Mouse (Mus musculus): ENCODE measurements at regions not wholly inside any gene's neighbourhood (a gene's known extent, or its start where the extent isn't known, plus 50 kb on each side); places are given as distances from the start of the nearest gene placed in this dataset.

GRCm38 (mm10) chr12:31184217-31184975, 56.2 kb upstream of the Gm6993 start:
- no peak overlapping the region for H3K9ac ChIP-seq
- no peaks in the 10 kb centered on the region for H3K27me3 ChIP-seq
- no peaks in the 10 kb centered on the region for H3K36me3 ChIP-seq (ENCODE audit: poor library complexity, severe bottlenecking)
- H3K4me1 ChIP-seq, result peaks cover 17% of the 10 kb centered on the region; the same call in 1 of the 2 replicates
- no peak overlapping the region for H3K27ac ChIP-seq
- no peaks in the 10 kb centered on the region for H3K9me3 ChIP-seq (replicated peaks)
- H3K4me2 ChIP-seq, result no peak overlapping the region
- no peak overlapping the region for H3K4me3 ChIP-seq
- ATAC-seq, result no peak
- WGBS, result 57% methylated on average over 11 of the region's 11 CpGs

GRCm38 (mm10) chr12:31185177-31185932, 55.2 kb upstream of the Gm6993 start:
- no peak for ATAC-seq
- Histone ChIP-seq H3K4me3 (no peak overlapping the region), H3K4me1 (peaks cover 17% of the 10 kb centered on the region; the same call in 1 of the 2 replicates), H3K4me2 (no peak overlapping the region), H3K27ac (peak overlapping the region; percentile 31; the same call in 1 of the 2 replicates), H3K9ac (no peak overlapping the region), H3K9me3 (replicated peaks) (no peaks in the 10 kb centered on the region), H3K36me3 (ENCODE audit: poor library complexity, severe bottlenecking) (no peaks in the 10 kb centered on the region), H3K27me3 (no peaks in the 10 kb centered on the region)
- WGBS, result 80% methylated on average over 9 of the region's 9 CpGs

DNA sequence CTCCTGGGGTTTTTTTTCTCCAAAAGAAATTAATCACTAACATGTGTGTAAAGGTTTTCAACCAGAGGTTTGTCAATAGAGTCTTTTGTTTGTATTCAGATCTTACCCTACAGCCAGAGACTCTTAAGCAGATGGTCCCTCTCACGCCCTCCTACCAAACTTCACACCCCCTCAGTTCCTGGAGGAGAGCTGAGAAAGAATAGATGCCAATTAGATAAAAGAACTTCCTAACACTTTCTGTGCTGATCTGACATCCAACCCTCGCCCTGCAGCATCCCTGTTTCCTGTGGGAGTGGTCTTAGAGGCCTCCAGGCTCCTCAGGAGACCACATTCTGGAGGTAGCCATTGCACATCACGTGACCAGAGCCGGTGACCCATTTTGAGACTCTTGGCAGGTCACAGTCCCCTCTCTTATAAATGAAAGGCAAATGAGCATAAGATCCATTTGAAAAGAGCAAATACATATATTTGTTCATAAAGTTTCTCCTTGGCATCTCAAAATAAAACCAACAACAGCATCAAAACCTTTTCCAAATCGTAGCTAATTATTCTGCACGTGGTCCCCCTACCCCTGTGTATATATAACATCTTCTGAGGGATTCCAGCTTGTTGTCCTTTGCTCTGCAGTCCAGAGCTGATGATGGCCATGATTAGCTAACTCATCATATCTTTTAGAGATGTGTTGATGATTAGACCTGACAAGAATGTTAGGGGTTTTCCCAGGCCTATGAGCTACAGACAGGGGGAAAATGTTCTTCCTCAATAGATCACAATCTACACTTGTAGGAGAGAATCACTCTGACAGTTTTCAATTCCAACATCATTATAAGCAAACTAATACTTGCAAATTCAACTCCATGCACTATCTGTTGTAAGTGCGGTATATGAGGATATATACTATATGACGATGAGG, 54.4 kb upstream of the Gm6993 start:
- ATAC-seq, result no peak
- 74% methylated on average over 8 of the region's 8 CpGs for WGBS
- H3K4me1 ChIP-seq, result peaks cover 18% of the 10 kb centered on the region

GRCm38 (mm10) chr12:31188011-31188576, 52.5 kb upstream of the Gm6993 start:
- 91% methylated on average over 2 of the region's 2 CpGs for WGBS
- H3K4me3 ChIP-seq, result no peak overlapping the region
- ATAC-seq, result no peak
- H3K27me3 ChIP-seq, result no peaks in the 10 kb centered on the region
- no peak overlapping the region for H3K27ac ChIP-seq
- H3K9me3 ChIP-seq (replicated peaks), result no peaks in the 10 kb centered on the region
- H3K4me1 ChIP-seq, result peaks cover 24% of the 10 kb centered on the region
- no peak overlapping the region for H3K4me2 ChIP-seq
- H3K9ac ChIP-seq, result no peak overlapping the region
- no peaks in the 10 kb centered on the region for H3K36me3 ChIP-seq (ENCODE audit: poor library complexity, severe bottlenecking)

More for the DNA sequence above, 54.4 kb upstream of the Gm6993 start:
- peak overlapping the region; percentile 48 for H3K27ac ChIP-seq
- H3K36me3 ChIP-seq (ENCODE audit: poor library complexity, severe bottlenecking), result no peaks in the 10 kb centered on the region
- no peaks in the 10 kb centered on the region for H3K27me3 ChIP-seq
- no peak overlapping the region for H3K4me2 ChIP-seq
- H3K4me3 ChIP-seq, result no peak overlapping the region
- H3K9ac ChIP-seq, result no peak overlapping the region
- no peaks in the 10 kb centered on the region for H3K9me3 ChIP-seq (replicated peaks)

DNA sequence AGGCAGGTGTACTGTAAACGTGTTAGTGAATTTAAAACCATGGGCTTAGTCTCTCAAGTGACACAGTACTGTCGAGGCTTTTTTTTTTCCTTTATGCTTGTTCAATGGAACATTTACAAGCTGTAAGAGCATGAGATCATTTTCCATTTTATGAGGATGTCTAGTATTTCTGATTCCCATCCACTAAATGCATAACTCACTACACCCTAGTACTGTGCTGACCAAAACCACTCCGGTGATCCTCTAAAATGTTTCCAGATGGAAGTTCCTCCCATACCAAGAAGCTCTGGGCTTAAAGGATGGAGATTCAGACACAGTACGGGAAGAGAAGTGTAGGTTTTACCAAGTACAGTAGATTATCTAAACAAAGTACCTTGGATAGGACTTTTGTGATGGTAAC, 50.3 kb upstream of the Gm6993 start:
- Histone ChIP-seq H3K9ac (no peak overlapping the region), H3K36me3 (ENCODE audit: poor library complexity, severe bottlenecking) (no peaks in the 10 kb centered on the region), H3K27ac (no peak overlapping the region), H3K4me3 (no peak overlapping the region), H3K9me3 (replicated peaks) (no peaks in the 10 kb centered on the region), H3K4me2 (no peak overlapping the region), H3K4me1 (peaks cover 16% of the 10 kb centered on the region), H3K27me3 (no peaks in the 10 kb centered on the region)
- 90% methylated on average over 4 of the region's 4 CpGs for WGBS
- no peak for ATAC-seq

Measured in forebrain, embryonic 13.5 days (tissue).